Mouse (Mus musculus) mouse embryonic stem cell (cell line): ENCODE data around the gene Smcr8.

ENCODE experiments used
- in situ Hi-C, 2 experiments: fragments of 300-500 bp; cut with MboI; formaldehyde crosslinking; loops; 1 replicate in 1 of 2; 3 replicates in 1 of 2; pipeline ENCODE4 v1.14.3; 2019 to 2020; ENCODE audit warnings: low sequenced_read_pairs in 2 of 2, low pct_unique_long_range_greater_than_20kb in 1 of 2, mixed read lengths in 1 of 2; ENCODE audit not compliant: unreplicated experiment in 1 of 2

The Smcr8 gene

DNA sequence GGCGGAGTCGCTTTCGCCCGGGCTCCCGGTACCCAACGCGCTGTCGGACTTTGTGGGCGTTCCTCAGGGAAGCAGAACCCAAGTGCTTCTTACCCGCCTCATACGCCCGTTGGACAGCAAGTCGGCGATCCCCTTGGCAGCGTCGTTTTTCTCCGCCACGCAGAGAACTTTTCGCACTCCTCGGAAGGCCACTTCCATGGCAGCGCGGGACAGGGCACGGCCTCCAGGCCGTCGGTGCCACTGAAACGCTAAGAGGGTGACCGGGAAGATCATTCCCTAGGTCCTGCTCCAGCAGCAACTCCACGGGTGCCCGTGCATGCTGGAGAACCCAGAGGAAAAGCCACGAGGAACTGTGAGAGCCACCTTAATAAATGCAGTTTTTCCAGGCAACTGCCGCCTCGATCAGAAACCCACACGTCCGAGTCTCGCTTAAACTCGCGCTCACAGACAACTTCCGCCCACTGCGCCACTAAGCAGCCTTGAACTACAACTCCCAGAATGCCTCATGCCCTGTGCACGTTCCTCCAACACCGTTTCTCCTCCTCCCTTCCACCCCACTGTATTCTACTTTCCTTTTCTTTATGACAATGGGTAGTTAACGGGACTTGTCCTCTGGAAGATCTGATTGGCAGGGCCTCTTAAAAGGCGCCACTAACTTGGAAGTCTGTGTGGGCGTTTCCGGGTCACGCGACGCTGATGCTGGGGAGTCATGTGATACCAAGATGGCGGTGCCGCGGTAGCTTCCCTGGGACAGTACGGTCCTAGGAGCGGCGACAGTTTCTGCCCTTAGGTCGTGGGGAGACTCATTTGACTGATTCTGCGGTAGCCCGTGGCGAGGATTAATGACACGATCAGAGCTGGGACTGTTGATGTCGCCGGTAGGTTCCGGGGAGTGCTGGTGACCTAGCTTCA, at the start of gene Smcr8, which contains the start of gene Top3a:
Smcr8 (plus strand) TSS at position 696 of the 912 bp plus-strand sequence.
Top3a (minus strand) TSS at position 537 of the 912 bp plus-strand sequence.
- in situ Hi-C loops: no loop called here

DNA sequence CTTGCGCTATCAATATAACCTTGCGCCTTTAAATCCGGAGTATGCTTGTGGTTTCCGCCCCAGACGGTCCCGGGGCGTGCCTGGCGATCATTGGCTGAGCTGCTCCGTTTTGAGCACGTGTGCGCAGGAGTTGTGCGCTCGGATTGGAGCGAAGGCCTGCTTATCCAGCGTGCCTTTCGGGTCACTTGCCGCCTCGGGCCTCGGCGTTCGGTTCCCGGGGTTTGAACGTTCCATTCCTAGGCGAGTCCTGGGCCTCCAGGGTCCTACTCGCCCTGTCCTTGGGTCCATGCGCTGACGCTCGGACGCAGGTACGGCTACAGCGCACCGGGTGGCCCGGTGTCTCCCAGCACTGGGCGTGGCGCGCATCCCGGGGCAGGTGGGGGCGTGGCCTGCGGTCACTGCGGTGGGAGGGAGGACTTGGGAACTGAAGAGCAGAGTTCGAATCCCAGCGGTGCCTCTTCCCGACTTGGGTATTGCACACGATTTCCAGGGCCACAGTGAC, 49.0 kb upstream of the Smcr8 start, which contains the start of gene Mief2:
Mief2 (plus strand) TSS at position 139 of the 502 bp plus-strand sequence.
- in situ Hi-C loops: no loop called here

DNA sequence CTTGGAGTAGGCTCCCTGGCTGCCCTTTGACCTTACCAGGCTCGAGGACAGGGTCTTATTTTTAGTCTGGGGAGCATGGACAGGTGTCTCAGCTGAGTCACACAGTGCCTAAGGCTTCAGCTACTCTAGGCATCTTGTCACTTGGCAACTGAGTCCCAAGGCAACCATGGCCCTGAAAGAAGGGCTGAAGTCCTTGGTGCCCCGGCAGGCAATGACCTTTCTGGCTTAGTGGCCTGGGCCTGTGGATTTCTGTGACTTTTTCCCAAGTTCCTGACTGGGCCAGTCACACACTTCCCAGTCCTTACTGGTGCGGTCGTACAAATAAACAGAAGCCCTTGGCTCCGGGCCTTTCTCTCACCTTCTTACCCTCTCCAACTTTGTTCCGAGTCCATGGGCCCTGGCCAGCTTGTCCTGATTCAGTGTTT, 48.1 kb upstream of the Smcr8 start:
- in situ Hi-C loops: no loop called here

DNA sequence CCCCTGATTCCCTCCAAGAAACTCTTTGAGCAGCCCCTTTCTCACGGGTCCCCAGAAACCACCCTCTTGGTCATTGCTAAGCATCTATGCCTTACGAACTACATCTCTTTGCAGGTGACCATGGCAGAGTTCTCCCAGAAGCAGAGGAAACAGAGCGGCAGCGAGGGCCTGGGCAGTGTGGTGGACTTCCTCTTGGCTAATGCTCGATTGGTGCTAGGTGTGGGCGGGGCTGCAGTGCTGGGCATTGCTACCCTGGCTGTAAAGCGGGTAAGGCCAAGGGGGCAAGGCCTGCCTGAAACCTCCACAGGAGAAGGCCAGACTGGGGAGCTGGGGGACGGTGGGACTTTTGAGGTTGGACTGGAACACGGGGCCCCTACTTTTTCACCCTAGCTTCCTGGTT, 47.2 kb upstream of the Smcr8 start:
- in situ Hi-C loops: no loop called here

DNA sequence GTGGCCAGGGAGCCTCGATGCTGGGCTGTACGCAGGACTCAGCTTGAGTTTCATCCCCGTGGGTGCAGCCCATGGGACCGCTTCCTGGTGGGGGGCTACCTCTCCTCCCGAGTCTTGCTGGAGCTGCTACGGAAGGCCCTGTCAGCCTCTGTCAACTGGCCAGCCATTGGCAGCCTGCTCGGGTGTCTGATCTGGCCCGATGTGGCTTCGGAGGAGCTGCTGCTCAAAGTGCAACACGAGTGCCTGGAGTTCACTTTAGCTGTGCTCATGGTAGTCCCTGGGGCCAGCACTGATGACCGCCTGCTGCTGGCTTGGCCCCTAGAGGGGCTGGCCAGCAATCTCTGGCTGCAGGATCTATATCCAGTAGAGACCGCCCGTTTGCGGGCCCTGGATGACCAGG, 46.1 kb upstream of the Smcr8 start:
- in situ Hi-C loops: no loop called here

DNA sequence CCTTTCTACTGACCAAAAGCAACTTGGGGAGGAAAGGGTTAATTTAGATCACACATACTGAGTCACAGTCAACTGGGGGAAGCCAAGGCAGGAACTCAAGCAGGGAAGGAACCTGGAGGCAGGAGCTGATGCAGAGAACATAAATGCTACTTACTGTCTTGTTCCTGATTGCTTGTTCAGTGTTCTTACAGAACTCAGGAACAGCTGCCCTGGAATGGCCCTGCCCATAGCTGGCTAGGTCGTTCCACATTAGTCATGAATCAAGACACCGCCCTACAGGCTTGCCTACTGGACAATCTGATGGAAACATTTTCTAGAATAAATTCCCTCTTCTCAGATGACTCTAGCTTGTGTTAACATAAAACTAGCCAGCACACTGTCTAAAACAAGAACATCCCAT, 43.1 kb upstream of the Smcr8 start:
- in situ Hi-C loops: no loop called here

DNA sequence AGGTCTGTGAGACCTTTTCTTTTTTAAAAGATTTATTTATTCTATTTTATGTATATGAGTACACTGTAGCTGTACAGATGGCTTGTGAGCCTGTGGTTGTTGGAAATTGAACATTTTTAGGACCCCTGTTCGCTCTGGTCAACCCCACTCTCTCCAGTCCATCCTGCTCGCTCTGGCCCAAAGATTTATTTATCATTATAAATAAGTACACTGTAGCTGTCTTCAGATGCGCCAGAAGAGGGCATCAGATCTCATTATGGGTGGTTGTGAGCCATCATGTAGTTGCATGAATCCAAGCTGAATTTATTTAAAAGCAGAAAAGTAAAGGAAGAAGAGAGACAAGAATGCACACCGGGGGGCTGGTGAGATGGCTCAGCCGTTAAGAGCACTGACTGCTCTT, 42.1 kb upstream of the Smcr8 start:
- in situ Hi-C loops: no loop called here

DNA sequence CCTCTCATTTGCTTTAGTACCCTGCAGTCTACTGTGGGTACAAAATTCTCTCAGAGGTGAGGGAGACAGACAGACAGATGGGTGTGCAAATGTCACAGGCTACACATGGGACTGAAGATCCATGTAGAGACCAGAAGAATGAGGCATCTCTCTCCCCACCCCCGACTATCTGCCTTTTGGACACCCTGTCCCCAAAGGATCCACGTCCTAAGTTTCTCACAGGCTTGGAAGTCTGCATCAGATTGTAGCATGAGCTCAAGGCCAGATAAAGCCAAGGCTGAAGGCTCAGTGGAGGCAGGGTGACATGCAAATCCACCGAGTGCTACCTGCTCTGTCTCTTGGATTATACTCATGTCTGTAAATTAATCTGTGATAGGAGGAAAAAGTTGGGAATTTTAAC, 40.8 kb upstream of the Smcr8 start:
- in situ Hi-C loops: no loop called here

DNA sequence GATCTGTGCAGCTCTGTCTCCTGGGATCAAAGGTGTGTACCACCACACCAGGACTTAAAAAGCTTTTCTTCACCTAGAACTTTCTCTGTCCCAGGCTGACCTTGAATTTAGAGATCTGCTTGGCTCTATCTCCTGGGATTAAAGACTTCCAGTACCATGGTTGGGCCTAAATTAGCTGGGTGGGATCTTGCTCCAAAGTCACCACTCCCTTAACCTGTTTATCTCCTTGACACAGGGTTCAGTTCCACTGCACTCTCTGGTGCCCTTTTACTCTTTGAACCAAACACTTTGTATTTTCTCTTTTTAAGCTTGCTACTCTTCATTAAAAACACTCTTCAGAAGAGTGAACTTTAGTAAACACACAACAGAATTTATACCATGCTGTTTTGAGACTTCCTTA, 39.9 kb upstream of the Smcr8 start:
- in situ Hi-C loops: no loop called here

DNA sequence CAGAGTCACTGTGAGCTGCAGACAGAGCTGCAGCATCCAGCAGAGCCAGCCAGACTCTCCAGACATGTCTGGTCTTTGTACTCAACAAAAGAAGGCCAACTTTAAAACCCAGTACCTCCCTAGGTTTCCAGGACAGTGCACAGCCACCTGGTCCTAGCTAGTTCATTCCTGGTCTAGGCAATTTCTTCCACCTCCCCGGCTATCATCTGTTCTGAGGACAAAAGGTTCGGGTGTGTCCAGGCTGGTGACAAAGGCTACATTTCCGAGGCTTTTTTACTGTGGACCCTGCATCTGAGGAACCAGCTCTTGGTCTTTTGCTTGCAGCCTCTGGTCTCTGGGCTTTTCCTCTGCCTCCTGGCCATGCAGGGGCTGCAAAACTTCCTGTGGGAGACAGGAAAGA, 37.0 kb upstream of the Smcr8 start:
- in situ Hi-C loops: no loop called here

DNA sequence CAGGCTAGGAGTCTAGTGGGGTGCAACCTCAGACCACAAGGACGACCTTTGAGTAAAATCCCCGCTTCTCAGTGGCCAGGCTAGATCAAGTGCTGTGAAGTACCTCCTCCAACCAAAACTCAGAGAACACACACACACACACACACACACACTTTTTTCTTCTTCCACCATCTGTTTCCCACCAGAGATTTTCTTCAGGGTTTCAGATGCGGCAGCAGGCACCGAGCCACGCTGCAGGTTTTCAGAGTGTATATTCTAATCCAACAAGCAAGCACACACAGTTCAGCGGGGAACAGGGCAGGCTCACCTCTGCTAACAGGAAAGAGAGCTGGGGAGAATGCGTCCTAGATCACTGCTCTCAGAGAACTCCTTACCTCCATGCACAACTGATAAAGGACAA, 21.8 kb upstream of the Smcr8 start:
- in situ Hi-C loops: no loop called here

DNA sequence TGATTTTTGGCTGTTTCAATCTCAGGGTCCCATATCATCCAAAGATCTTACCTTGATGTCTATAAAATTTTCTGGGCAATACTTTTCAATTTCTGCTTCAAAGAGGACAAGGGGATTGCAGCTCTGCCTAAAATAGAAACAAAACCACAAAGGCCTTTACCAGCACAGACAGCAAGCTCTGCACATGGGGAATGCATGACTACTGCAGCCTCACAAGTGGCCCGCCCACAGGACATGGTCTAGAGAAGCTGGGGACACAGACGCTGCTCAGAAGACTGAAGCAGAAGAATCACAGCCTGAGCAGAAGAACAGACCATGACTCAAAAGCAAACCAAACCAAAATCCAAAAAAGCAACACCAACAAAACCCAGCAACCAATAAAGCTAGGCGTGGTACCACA, 15.6 kb upstream of the Smcr8 start:
- in situ Hi-C loops: no loop called here

DNA sequence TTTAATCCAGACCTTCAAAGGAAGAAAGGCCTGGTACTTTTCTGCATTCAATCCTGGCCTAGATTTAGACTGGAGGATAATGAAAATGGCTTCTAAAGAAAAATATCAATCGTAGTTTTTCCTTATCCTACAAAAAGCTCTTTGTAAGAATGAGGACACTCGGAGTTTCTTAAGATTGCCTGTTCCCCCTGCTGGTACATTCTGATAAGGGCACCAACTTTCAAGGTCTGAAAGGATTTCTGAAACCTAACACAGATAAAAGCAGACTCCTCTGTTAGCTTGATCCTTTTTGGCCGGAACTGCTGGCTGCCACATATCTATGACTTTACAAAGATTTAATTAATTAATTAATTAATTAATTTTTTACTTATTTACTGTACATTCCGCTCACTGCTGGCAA, 10.4 kb upstream of the Smcr8 start:
- in situ Hi-C loops: no loop called here

DNA sequence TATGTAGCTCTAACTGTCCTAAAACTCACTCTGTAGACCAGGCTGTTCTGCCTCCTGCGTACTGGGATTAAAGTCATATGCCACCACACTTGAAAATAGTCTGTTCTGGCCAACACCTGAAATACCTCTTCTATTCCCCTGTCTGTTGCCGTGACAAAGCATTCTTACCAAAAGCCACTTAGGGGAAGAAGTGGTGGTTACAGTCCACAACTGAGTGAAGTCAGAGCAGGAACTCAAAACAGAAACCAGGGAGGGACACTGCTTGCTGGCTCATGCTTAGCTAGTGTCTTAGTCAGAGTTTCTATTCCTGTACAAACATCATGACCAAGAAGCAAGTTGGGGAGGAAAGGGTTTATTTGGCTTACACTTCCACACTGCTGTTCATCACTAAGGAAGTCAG, 8.0 kb upstream of the Smcr8 start:
- in situ Hi-C loops: no loop called here

DNA sequence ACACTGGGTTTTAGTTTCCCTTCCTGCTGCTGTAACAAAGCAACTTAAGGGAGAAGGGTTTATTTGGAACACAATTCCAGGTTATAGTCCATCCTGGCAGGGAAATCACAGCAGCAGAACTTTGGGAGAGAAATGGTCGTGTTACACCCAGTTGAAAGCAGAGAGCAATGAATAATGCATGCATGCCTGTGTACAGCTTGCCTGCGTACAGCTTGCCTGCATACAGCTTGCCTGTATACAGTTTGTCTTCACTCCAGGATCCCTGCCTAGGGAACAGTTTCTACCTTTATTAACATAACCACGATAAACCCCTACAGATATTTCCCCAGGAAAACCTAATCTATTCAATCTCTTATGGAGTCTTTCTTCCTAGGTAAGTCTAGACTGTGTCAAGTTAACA, 6.5 kb upstream of the Smcr8 start:
- in situ Hi-C loops: no loop called here

DNA sequence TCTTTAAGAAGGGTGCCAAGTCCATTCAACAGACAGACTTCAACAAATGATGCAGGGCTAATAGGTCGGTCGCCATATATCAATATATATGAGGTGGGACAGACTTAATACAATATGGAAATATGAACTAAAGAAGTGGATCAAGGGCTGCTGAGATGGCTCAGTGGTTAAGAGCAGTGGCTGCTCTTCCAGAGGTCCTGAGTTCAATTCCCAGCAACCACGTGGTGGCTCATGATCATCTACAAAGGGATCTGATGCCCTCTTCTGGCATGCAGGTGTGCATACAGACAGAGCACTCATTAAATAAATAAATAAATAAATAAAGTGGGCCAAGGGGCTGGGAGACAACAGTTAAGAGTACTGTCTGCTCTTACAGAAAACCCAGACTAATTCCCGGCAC, 5.2 kb upstream of the Smcr8 start:
- in situ Hi-C loops: no loop called here

DNA sequence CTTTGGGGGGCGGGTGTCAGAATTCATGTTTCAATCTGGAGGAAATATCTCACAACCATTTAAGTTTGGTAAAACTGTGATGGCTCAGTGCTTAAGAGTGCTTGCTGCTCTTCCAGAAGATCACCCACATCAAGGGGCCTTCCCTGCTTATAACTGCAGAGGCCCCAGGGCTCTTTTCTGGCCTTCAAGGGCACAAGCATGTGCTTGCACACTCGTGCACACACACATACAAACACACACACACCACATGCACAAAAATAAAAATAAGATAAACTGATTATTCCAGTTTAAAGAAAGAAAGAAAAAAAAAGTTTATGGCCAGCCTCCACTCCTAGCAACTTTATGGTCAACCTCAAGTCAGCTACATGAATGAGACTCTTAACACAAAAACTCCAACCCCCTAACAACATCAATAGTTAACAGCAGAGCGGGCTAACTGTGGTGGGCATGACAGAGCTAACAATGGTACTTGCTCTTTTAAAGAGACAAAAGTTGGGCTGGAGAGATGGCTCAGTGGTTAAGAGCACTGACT, 3.1 kb upstream of the Smcr8 start:
- in situ Hi-C loops: no loop called here

DNA sequence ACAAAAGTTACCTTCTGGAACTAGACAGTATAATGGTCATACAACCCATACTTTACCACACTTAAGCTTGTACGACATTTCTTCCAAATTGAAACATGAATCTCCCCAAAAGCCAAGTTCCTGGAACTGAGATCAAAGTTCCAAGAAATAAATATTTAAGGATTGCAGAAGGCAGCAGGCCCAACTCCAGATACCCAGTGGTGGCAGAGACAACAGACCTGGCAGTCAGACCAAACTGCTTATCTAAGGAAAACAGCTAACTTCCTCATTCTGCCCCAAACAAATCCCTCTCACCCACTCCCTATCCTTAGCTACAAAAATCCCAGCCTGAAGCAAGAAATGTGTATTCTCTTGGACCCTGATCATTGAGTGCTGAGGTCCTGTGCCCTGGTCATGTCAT, 2.5 kb upstream of the Smcr8 start:
- in situ Hi-C loops: no loop called here

DNA sequence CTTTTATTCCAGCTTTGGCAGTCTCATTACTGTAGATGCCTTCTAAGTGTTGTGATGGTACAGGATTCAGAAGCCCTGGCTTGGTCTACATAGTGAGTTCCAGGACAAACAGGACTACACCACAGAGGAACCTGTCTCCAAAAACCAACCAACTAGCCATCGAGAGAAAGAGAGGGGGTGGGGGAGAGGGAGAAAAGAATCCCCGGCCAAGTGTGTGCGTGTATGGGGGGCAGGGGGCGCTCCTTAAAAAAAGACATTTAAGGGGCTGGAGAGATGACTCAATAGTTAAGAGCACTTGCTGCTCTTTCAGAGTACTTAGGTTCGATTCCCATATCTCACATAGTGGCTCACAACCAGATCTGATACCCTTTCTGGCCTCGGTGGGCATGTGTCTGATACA, 1.7 kb upstream of the Smcr8 start:
- in situ Hi-C loops: no loop called here
